Mouse (Mus musculus) adrenal gland, postnatal 10 days (tissue): ENCODE measurements at regions not wholly inside any gene's neighbourhood (a gene's known extent, or its start where the extent isn't known, plus 50 kb on each side); places are given as distances from the start of the nearest gene placed in this dataset.

Source experiments
- DNase-seq: peaks from one replicate; pipeline ENCODE4 v3.0.0; 2021; ENCODE audit warnings: mixed read lengths

DNA sequence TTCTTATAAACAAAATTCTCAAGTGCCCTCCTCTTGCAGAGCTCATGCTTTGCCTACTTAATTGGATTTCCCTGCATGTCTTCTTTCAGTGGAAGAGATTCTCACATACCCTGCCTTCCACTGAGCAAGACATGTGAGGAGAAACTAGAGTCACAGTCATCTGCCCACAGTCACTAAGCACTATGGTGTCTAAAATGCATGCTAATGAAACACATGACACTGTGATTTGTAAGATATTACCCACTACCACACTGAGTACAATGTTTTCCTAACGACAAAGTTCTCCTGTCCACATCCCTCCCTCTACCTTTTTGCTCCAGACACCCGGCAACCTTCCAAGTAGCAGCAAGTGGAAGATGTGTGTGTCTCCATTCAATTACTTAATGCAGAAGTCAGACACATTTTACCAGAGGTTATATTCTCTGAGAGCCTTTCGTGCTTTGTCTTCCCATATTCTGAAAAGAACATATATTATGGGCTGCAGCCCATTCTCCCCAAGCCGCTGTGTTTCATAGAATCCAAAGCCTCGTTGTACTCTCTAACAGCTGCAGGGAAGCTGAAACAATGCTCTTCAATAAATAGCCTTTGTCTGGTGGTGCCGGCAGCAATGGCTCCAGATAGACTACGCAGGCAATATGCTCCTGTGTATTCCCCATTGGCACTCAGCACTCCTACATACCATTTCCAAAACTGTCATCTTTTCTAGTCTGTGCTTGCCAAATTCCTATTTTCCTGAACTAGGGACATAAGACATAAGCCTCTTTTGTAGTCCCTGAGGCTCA lies 670.7 kb downstream of the Poteg start:
- DNase-seq, result no peak

DNA sequence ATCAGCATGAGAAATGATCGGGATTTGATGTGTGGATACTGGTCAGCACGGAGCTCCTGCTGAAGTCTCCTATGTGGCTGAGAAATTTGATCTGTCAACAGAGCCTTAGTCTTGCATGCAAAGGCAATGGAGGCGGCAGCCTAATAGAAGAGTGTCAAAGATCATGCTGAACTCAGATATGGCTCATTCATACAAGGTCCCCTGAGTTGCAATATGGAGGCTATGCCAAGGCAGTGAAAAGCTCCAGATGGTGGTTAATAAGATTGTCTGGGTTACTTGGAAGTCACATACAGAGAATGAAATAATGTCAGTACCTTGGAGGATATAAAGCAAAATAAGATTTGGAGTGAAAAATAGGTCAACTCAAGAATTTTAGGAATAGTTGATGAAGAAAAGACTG lies 677.6 kb downstream of the Poteg start:
- no peak for DNase-seq

GRCm38 (mm10) chr8:28141916-28142315 lies 694.4 kb downstream of the Poteg start:
- no peak for DNase-seq

DNA sequence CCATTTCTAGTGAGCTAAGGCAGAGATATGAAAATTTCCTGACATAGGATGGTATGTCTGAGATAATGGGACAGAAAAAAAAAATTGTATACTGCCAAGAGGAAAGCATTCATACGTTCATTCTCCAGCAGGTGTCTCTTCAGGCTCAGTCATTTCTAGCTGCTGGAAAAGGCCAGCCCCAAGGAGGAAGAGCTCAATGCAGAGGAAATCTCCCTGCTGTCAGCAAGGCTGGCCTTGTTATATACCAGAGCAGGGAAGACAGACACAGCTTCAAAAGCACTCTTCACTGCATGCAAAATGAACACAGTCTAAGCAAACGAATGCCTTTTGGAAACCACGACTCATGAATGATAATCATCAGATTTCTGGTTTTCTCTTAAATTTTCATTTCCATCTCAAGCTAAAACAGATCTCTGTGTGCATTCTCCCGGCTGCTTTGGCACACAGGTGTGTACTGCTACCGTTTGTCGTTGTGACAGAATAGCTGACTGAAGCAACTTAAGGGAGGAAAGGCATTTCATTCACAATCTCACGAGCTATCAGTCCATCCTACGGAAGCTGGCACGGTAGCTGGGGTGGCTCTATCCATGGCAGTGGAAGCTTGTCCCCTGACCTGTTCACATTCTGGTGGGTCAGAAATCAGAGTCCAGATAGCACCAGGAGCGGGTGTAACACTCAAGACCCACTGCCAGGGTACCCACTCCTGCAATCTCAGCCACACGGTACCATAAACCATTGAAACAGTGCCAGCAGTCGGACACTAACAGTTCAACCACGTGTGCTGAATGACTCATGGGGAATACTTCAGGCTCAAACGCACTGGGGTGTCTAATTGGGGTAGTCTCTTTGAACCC lies 701.4 kb downstream of the Poteg start:
- DNase-seq, result peak; percentile 8

GRCm38 (mm10) chr8:28149453-28149767 lies 701.9 kb downstream of the Poteg start:
- DNase-seq, result no peak

GRCm38 (mm10) chr8:28160651-28161050 lies 713.2 kb downstream of the Poteg start:
- no peak for DNase-seq

GRCm38 (mm10) chr8:28168036-28168435 lies 720.6 kb downstream of the Poteg start:
- DNase-seq, result no peak

- DNase-seq, result no peak
Observed at GRCm38 (mm10) chr8:28171456-28171855, 724.0 kb downstream of the Poteg start.

GRCm38 (mm10) chr8:28195943-28196342 lies 748.5 kb downstream of the Poteg start:
- no peak for DNase-seq

DNA sequence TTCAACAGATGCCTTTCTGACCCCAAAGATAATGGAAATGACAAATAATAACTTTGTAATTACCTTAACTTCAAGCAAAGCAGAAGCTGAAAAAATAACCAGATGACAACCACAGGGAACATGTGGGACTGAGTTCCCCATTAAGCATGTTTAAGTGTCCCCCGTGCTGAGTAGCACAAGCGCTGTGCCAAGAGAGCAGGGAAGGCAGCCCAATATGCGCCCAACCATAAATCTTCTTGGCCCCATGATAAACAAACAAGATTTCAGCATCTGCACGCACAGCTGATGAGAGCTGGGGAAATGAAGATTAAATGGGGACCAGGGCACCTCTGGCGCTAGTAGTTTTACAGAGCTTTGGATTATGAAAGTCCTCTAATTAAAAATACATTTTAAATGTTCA lies 788.1 kb downstream of the Poteg start:
- no peak for DNase-seq

GRCm38 (mm10) chr8:28239411-28239810 lies 791.9 kb downstream of the Poteg start:
- no peak for DNase-seq

- no peak for DNase-seq
Observed at GRCm38 (mm10) chr8:28252399-28253240, 805.1 kb downstream of the Poteg start.

- no peak for DNase-seq
Observed at GRCm38 (mm10) chr8:28267277-28267676, 819.8 kb downstream of the Poteg start.

GRCm38 (mm10) chr8:28284257-28284656 lies 836.8 kb downstream of the Poteg start:
- no peak for DNase-seq

- no peak for DNase-seq
Observed at GRCm38 (mm10) chr8:28298896-28299793, 851.7 kb downstream of the Poteg start.

DNA sequence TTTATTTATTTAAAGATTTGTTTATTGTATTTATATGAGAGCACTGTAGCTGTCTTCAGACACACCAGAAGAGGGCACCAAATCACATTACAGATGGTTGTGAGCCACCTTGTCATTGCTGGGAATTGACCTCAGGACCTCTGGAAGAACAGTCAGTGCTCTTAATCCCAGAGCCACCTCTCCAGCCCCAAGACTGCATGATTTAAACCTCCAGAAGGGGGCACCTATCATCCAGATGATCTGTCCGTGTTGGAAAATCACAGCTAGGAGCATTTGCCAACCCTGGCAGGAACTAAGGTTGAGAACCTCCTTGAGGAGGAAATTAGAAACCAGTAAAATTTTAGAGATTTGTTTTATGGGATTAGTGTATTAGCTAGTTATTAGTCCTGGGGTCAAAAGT lies 869.6 kb downstream of the Poteg start:
- peak; percentile 10 for DNase-seq

DNA sequence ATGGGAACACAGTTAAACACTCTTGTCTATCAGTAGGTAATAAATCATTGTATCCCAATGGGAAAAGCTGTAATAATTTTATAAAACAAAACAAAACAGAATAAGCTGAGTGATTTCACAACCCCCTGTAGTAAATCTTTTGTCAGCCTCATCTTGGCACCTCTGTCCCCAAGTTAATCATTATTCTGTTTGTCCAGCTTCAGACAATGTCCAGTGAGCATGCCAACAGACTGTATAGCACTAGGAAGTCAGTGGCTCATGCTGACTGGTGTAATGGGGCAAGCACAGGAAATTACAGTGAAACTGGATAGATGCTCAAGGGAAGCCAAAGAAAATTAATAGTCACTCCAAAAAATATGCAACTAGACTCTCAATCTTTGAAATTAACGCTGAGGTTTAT lies 885.9 kb downstream of the Poteg start:
- no peak for DNase-seq

- DNase-seq, result no peak
Observed at GRCm38 (mm10) chr8:28337484-28337883, 890.0 kb downstream of the Poteg start.

- no peak for DNase-seq
Observed at GRCm38 (mm10) chr8:28341236-28341635, 893.8 kb downstream of the Poteg start.

DNA sequence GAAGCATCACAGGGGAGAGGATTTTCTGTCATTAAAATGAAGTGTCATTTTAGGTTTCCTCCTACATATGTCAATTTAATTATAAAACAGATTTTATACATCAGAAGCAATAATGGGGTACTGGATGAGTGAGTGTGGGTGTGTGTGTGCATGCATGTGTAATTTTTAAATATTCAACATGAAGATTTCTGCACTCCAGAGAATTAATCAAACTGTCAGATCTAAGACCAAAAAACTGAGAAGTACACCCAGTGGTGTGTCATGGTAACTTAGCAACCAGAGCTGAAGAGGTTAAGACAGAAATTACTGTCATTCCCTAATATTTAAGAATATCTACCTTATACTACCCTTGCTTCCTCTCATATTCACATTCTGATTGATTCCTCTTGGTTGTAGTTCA lies 919.0 kb downstream of the Poteg start:
- no peak for DNase-seq

- DNase-seq, result no peak
Observed at GRCm38 (mm10) chr8:28367361-28367760, 919.9 kb downstream of the Poteg start.

GRCm38 (mm10) chr8:28371752-28372151 lies 924.3 kb downstream of the Poteg start:
- no peak for DNase-seq
